Mouse (Mus musculus) megakaryocyte, embryonic 14.5 days (primary cell): Measurements from ENCODE around the gene Nucks1. TPM values are rescaled to one million over a fixed set of nuclear protein-coding genes. Genes with fewer than 3 reads are reported as not detected.

Experiments used
- H3K27me3 ChIP-seq: replicated peaks from 2 replicates; pipeline ENCODE3; 2012; ENCODE audit warnings: inconsistent platforms
- H3K36me3 ChIP-seq: replicated peaks from 2 replicates; pipeline ENCODE3; 2012; ENCODE audit warnings: low read length, inconsistent platforms, mixed read lengths
- H3K4me1 ChIP-seq: 2 replicates; pipeline ENCODE4 v1.6.1; 2012; ENCODE audit warnings: inconsistent platforms
- H3K4me3 ChIP-seq: replicated peaks from 2 replicates; pipeline ENCODE3; 2012; ENCODE audit warnings: moderate library complexity, mild to moderate bottlenecking, inconsistent platforms
- H3K9me3 ChIP-seq: 2 replicates; pipeline ENCODE4 v1.6.1; 2012; ENCODE audit warnings: inconsistent platforms
- FLI1 ChIP-seq: IDR thresholded peaks from 2 replicates; pipeline ENCODE4 v1.6.1; 2012; ENCODE audit warnings: low read length, inconsistent platforms, mixed read lengths
- GATA1 ChIP-seq: IDR thresholded peaks from 3 replicates; pipeline ENCODE4 v1.6.1; 2012; ENCODE audit warnings: mixed read lengths, low read length, inconsistent platforms, borderline replicate concordance
- polyA plus RNA-seq: library from polyadenylated mRNA; stranded (reverse); fragments of >175 nt; gene quantifications from 2 replicates; pipeline ENCODE4 v1.2.3, GENCODE M21; 2012; ENCODE audit warnings: low replicate concordance; ENCODE audit not compliant: insufficient read depth

Gene Nucks1
- polyA plus RNA-seq, 1 experiment, result 16.9 TPM

GRCm38 (mm10) chr1:131971771-131972497 is 61.6 kb downstream of the Nucks1 start:
- Histone ChIP-seq H3K36me3 (no peaks in the 10 kb centered on the region), H3K27me3 (peaks cover 94% of the 10 kb centered on the region)

GRCm38 (mm10) chr1:131972498-131973334 is 62.4 kb downstream of the Nucks1 start:
- H3K9me3 ChIP-seq, result no peaks in the 10 kb centered on the region
- TF ChIP-seq FLI1 (no peak), GATA1 (no peak)
- H3K4me1 ChIP-seq, result 0 out of 2 replicates have a peak, but pooled peaks cover 4% of the 10 kb centered on the region
- H3K27me3 ChIP-seq, result peaks cover 94% of the 10 kb centered on the region
- H3K4me3 ChIP-seq, result peak overlapping the region; percentile 44
- H3K36me3 ChIP-seq, result no peaks in the 10 kb centered on the region

More at GRCm38 (mm10) chr1:131971771-131972497, 61.6 kb downstream of the Nucks1 start:
- TF ChIP-seq GATA1 (no peak), FLI1 (no peak)
- no peaks in the 10 kb centered on the region for H3K9me3 ChIP-seq
- no peak overlapping the region for H3K4me3 ChIP-seq
- H3K4me1 ChIP-seq, result peaks cover 9% of the 10 kb centered on the region; the same call in 1 of the 2 replicates

GRCm38 (mm10) chr1:131973991-131974390 is 63.7 kb downstream of the Nucks1 start:
- Histone ChIP-seq H3K4me3 (no peak overlapping the region), H3K9me3 (no peaks in the 10 kb centered on the region), H3K4me1 (peaks cover 8% of the 10 kb centered on the region), H3K36me3 (no peaks in the 10 kb centered on the region), H3K27me3 (peaks cover 95% of the 10 kb centered on the region)
- TF ChIP-seq GATA1 (no peak), FLI1 (no peak)

- peaks cover 67% of the 10 kb centered on the region for H3K27me3 ChIP-seq
- TF ChIP-seq GATA1 (no peak), FLI1 (no peak)
- H3K4me3 ChIP-seq, result no peak overlapping the region
- H3K9me3 ChIP-seq, result no peaks in the 10 kb centered on the region
- peaks cover 33% of the 10 kb centered on the region for H3K4me1 ChIP-seq
- H3K36me3 ChIP-seq, result no peaks in the 10 kb centered on the region
These were observed 66.6 kb downstream of the Nucks1 start for GRCm38 (mm10) chr1:131976886-131977285.

GRCm38 (mm10) chr1:131980471-131980870 is 70.1 kb downstream of the Nucks1 start:
- no peaks in the 10 kb centered on the region for H3K9me3 ChIP-seq
- H3K27me3 ChIP-seq, result peaks cover 34% of the 10 kb centered on the region
- H3K36me3 ChIP-seq, result no peaks in the 10 kb centered on the region
- H3K4me1 ChIP-seq, result peaks cover 56% of the 10 kb centered on the region
- H3K4me3 ChIP-seq, result no peak overlapping the region
- TF ChIP-seq FLI1 (no peak), GATA1 (no peak)

GRCm38 (mm10) chr1:131981378-131982013 is 71.2 kb downstream of the Nucks1 start:
- H3K9me3 ChIP-seq, result no peaks in the 10 kb centered on the region
- TF ChIP-seq FLI1, result no peak
- no peak for TF ChIP-seq GATA1
- peaks cover 56% of the 10 kb centered on the region for H3K4me1 ChIP-seq
- H3K4me3 ChIP-seq, result no peak overlapping the region
- no peaks in the 10 kb centered on the region for H3K36me3 ChIP-seq
- H3K27me3 ChIP-seq, result peaks cover 24% of the 10 kb centered on the region

GRCm38 (mm10) chr1:131982907-131983306 is 72.6 kb downstream of the Nucks1 start:
- no peaks in the 10 kb centered on the region for H3K36me3 ChIP-seq
- peaks cover 56% of the 10 kb centered on the region for H3K4me1 ChIP-seq
- H3K9me3 ChIP-seq, result no peaks in the 10 kb centered on the region
- TF ChIP-seq FLI1 (no peak), GATA1 (no peak)
- H3K27me3 ChIP-seq, result peaks cover 14% of the 10 kb centered on the region
- H3K4me3 ChIP-seq, result peak overlapping the region; percentile 35

GRCm38 (mm10) chr1:131983806-131984205 is 73.5 kb downstream of the Nucks1 start:
- no peak for TF ChIP-seq FLI1
- no peak for TF ChIP-seq GATA1

More at GRCm38 (mm10) chr1:131983806-131984205, 73.5 kb downstream of the Nucks1 start:
- no peak overlapping the region for H3K4me3 ChIP-seq
- peaks cover 53% of the 10 kb centered on the region for H3K4me1 ChIP-seq
- peaks cover 5% of the 10 kb centered on the region for H3K27me3 ChIP-seq
- no peaks in the 10 kb centered on the region for H3K9me3 ChIP-seq
- no peaks in the 10 kb centered on the region for H3K36me3 ChIP-seq

Other genes with a start within 250 kb of the Nucks1 start
- 2.3 TPM in 1 of 2 replicates, not detected in the other for gene Rab7b, start 221.8 kb upstream of the Nucks1 start, polyA plus RNA-seq
- gene Slc26a9, start 166.5 kb upstream of the Nucks1 start, polyA plus RNA-seq, result not detected in 2 replicates
- gene Pm20d1, start 113.2 kb upstream of the Nucks1 start, polyA plus RNA-seq, result not detected in 2 replicates
- 8.1 and 16.5 TPM in 2 replicates for gene Slc41a1, start 83.0 kb upstream of the Nucks1 start, polyA plus RNA-seq
- 8.8 TPM in 1 of 2 replicates, not detected in the other for gene Rab29, start 43.3 kb upstream of the Nucks1 start, polyA plus RNA-seq
- gene Slc45a3, start 52.4 kb downstream of the Nucks1 start, polyA plus RNA-seq, result 1.1 TPM in 1 of 2 replicates, not detected in the other
- 1.6 and 2.2 TPM in 2 replicates for gene Elk4, start 97.1 kb downstream of the Nucks1 start, polyA plus RNA-seq
- gene Mfsd4a, start 157.5 kb downstream of the Nucks1 start, polyA plus RNA-seq, result not detected in 2 replicates
- gene Cdk18, start 229.2 kb downstream of the Nucks1 start, polyA plus RNA-seq, result 4.2 and 28.8 TPM in 2 replicates